Mouse (Mus musculus) E14TG2a.4 (cell line): ENCODE measurements around the gene Cabp2.

Experiments used
- H3K27me3 ChIP-seq: 2 replicates; pipeline ENCODE4 v1.6.1; 2014; ENCODE audit warnings: low read length, control low read depth; ENCODE audit not compliant: insufficient read depth
- H3K36me3 ChIP-seq: 2 replicates; pipeline ENCODE4 v1.6.1; 2014; ENCODE audit warnings: low read length, control low read depth; ENCODE audit not compliant: insufficient read depth
- H3K4me1 ChIP-seq: replicated peaks from 2 replicates; pipeline ENCODE4 v1.6.1; 2014; ENCODE audit warnings: low read depth, low read length, control low read depth
- H3K4me3 ChIP-seq: replicated peaks from 2 replicates; pipeline ENCODE4 v1.5.1; 2014; ENCODE audit warnings: mild to moderate bottlenecking, low read length
- H3K9me3 ChIP-seq: 2 replicates; pipeline ENCODE4 v1.6.1; 2014; ENCODE audit warnings: low read length, control low read depth
- CTCF ChIP-seq: conservative IDR thresholded peaks from 2 replicates; pipeline ENCODE4 v1.5.1; 2014; ENCODE audit warnings: low read length
- NANOG ChIP-seq: IDR thresholded peaks from 2 replicates; pipeline ENCODE4 v1.6.1; 2014; ENCODE audit warnings: borderline replicate concordance, low read length, mixed read lengths
- POU5F1 ChIP-seq: IDR thresholded peaks from 2 replicates; pipeline ENCODE4 v1.6.1; 2014; ENCODE audit warnings: low read length, borderline replicate concordance

The Cabp2 gene

GRCm38 (mm10) chr19:4094348-4094747 lies 13.0 kb downstream of the Cabp2 start:
- no peak overlapping the region for H3K4me3 ChIP-seq
- no peaks in the 10 kb centered on the region for H3K9me3 ChIP-seq
- TF ChIP-seq POU5F1 (no peak), CTCF (no peak), NANOG (no peak)

GRCm38 (mm10) chr19:4094774-4095303 lies 13.5 kb downstream of the Cabp2 start:
- no peaks in the 10 kb centered on the region for H3K9me3 ChIP-seq
- 0 out of 2 replicates have a peak, but pooled peaks cover 3% of the 10 kb centered on the region for H3K27me3 ChIP-seq
- H3K36me3 ChIP-seq = peaks cover 11% of the 10 kb centered on the region
- TF ChIP-seq POU5F1 (no peak), NANOG (no peak), CTCF (no peak)
- H3K4me3 ChIP-seq = no peak overlapping the region
- H3K4me1 ChIP-seq = peaks cover 55% of the 10 kb centered on the region

More at GRCm38 (mm10) chr19:4094348-4094747, 13.0 kb downstream of the Cabp2 start:
- H3K27me3 ChIP-seq = no peaks in the 10 kb centered on the region
- peaks cover 11% of the 10 kb centered on the region for H3K36me3 ChIP-seq
- H3K4me1 ChIP-seq = peaks cover 54% of the 10 kb centered on the region

- TF ChIP-seq NANOG (no peak), POU5F1 (no peak), CTCF (no peak)
- H3K4me3 ChIP-seq = peak overlapping the region; percentile 90
Measured at GRCm38 (mm10) chr19:4095802-4096201, 14.4 kb downstream of the Cabp2 start.

GRCm38 (mm10) chr19:4096642-4097440 lies 15.5 kb downstream of the Cabp2 start, which contains the start of gene Cdk2ap2:
Gene Cdk2ap2 (plus strand): TSS chr19:4097182.
- TF ChIP-seq NANOG (no peak), POU5F1 (no peak)
- Histone ChIP-seq H3K36me3 (peaks cover 11% of the 10 kb centered on the region), H3K4me1 (peaks cover 66% of the 10 kb centered on the region), H3K4me3 (peak within 1 kb of the TSS; percentile 90), H3K9me3 (no peaks in the 10 kb centered on the region), H3K27me3 (peaks cover 23% of the 10 kb centered on the region)

More at GRCm38 (mm10) chr19:4095802-4096201, 14.4 kb downstream of the Cabp2 start:
- Histone ChIP-seq H3K4me1 (peaks cover 57% of the 10 kb centered on the region), H3K36me3 (peaks cover 11% of the 10 kb centered on the region), H3K9me3 (no peaks in the 10 kb centered on the region), H3K27me3 (peaks cover 12% of the 10 kb centered on the region)

- Histone ChIP-seq H3K36me3 (peaks cover 11% of the 10 kb centered on the region), H3K4me3 (peak overlapping the region; percentile 90), H3K27me3 (peaks cover 29% of the 10 kb centered on the region), H3K4me1 (peaks cover 66% of the 10 kb centered on the region), H3K9me3 (no peaks in the 10 kb centered on the region)
- TF ChIP-seq NANOG (no peak), CTCF (no peak), POU5F1 (no peak)
Measured at GRCm38 (mm10) chr19:4097441-4097825, 16.1 kb downstream of the Cabp2 start.

GRCm38 (mm10) chr19:4098426-4098825 lies 17.0 kb downstream of the Cabp2 start:
- Histone ChIP-seq H3K9me3 (no peaks in the 10 kb centered on the region), H3K36me3 (peaks cover 11% of the 10 kb centered on the region), H3K27me3 (peaks cover 39% of the 10 kb centered on the region), H3K4me3 (peak overlapping the region; percentile 90), H3K4me1 (peaks cover 70% of the 10 kb centered on the region)
- TF ChIP-seq CTCF (no peak), NANOG (no peak), POU5F1 (no peak)

GRCm38 (mm10) chr19:4099056-4099455 lies 17.7 kb downstream of the Cabp2 start:
- TF ChIP-seq POU5F1 (no peak), CTCF (peak; percentile 68)
- Histone ChIP-seq H3K27me3 (peaks cover 42% of the 10 kb centered on the region), H3K36me3 (peaks cover 11% of the 10 kb centered on the region), H3K9me3 (no peaks in the 10 kb centered on the region), H3K4me1 (peaks cover 66% of the 10 kb centered on the region), H3K4me3 (peak overlapping the region; percentile 90)

- peaks cover 44% of the 10 kb centered on the region for H3K27me3 ChIP-seq
- no peaks in the 10 kb centered on the region for H3K9me3 ChIP-seq
Measured at GRCm38 (mm10) chr19:4099837-4100717, 18.7 kb downstream of the Cabp2 start, which contains the start of gene Pitpnm1. Gene Pitpnm1 (plus strand): TSS chr19:4099998.

More at GRCm38 (mm10) chr19:4099837-4100717, 18.7 kb downstream of the Cabp2 start, which contains the start of gene Pitpnm1:
- Histone ChIP-seq H3K4me3 (peak within 1 kb of the TSS; percentile 90), H3K4me1 (peaks cover 61% of the 10 kb centered on the region), H3K36me3 (peaks cover 11% of the 10 kb centered on the region)
- TF ChIP-seq NANOG = no peak
- no peak for TF ChIP-seq CTCF
- TF ChIP-seq POU5F1 = no peak
